Mouse (Mus musculus) spleen, adult 2 months (tissue): ENCODE measurements around the gene Neurl2. TPM values are rescaled to one million over a fixed set of nuclear protein-coding genes. Genes with fewer than 3 reads are reported as not detected.

ENCODE experiments used
- DNase-seq, 2 experiments: peaks; one replicate each; pipeline versions ENCODE4 v3.0.0 to v3.0.0-alpha.2; 2012 to 2021; ENCODE audit warnings: low spot score in 2 of 2, low read depth in 1 of 2
- H3K27ac ChIP-seq: fragments of 200-500 bp; 2 replicates; pipeline ENCODE4 v1.5.1; 2012; ENCODE audit warnings: low read length, inconsistent platforms; ENCODE audit not compliant: insufficient read depth
- H3K27me3 ChIP-seq: fragments of 200-500 bp; 2 replicates; pipeline ENCODE4 v1.6.1; 2012; ENCODE audit warnings: mild to moderate bottlenecking, moderate library complexity, low read length, inconsistent platforms; ENCODE audit not compliant: control insufficient read depth, insufficient read depth
- H3K36me3 ChIP-seq: fragments of 200-500 bp; 2 replicates; pipeline ENCODE4 v1.6.1; 2012; ENCODE audit warnings: mild to moderate bottlenecking, low read length, inconsistent platforms; ENCODE audit not compliant: control insufficient read depth, insufficient read depth
- H3K4me1 ChIP-seq: fragments of 200-500 bp; 2 replicates; pipeline ENCODE4 v1.6.1; 2011; ENCODE audit warnings: inconsistent platforms; ENCODE audit not compliant: control insufficient read depth, insufficient read depth, insufficient read length
- H3K4me3 ChIP-seq: fragments of 200-500 bp; 2 replicates; pipeline ENCODE4 v1.5.1; 2011; ENCODE audit warnings: mild to moderate bottlenecking, inconsistent platforms; ENCODE audit not compliant: insufficient read depth, insufficient read length; ENCODE audit errors: extremely low read depth
- CTCF ChIP-seq: fragments of 200-500 bp; IDR thresholded peaks from 2 replicates; pipeline ENCODE4 v1.5.1; 2011; ENCODE audit warnings: mild to moderate bottlenecking, inconsistent platforms; ENCODE audit not compliant: insufficient read depth, insufficient read length, insufficient replicate concordance; ENCODE audit errors: extremely low read depth
- POLR2A ChIP-seq: fragments of 200-500 bp; IDR thresholded peaks from 2 replicates; pipeline ENCODE4 v1.6.1; 2011; ENCODE audit warnings: low read depth, low read length, inconsistent platforms
- WGBS: fragments of 180-500 bp; shearing (Covaris S2); methylation state at CpG from one replicate; pipeline ENCODE4 v1.1.7; 2018; 5-methylcytosine and 5-hydroxymethylcytosine counted together
- polyA plus RNA-seq: library from polyadenylated mRNA; depleted of rRNA; stranded (reverse); fragments of >200 nt; gene quantifications from 2 replicates; pipeline ENCODE4 v1.2.3, GENCODE M21; 2012; rRNA removed

The Neurl2 gene
- polyA plus RNA-seq, 1 experiment: 5.7 TPM

- DNase-seq: no peak
- H3K27ac ChIP-seq: peak overlapping the region; percentile 65; the same call in 1 of the 2 replicates
- TF ChIP-seq CTCF: no peak
- TF ChIP-seq POLR2A: no peak
- peaks cover 7% of the 10 kb centered on the region; the same call in 1 of the 2 replicates for H3K4me1 ChIP-seq
- peak overlapping the region; percentile 85; the same call in 1 of the 2 replicates for H3K4me3 ChIP-seq
- peaks cover 1% of the 10 kb centered on the region; the same call in 1 of the 2 replicates for H3K36me3 ChIP-seq
- H3K27me3 ChIP-seq: no peaks in the 10 kb centered on the region
- 27% methylated on average over 15 of the region's 15 CpGs for WGBS
These were observed 46.8 kb downstream of the Neurl2 start for GRCm38 (mm10) chr2:164786388-164786885.

- Histone ChIP-seq H3K27ac (peak within 1 kb of the TSS; percentile 65), H3K36me3 (no peaks in the 10 kb centered on the region), H3K4me3 (peak within 1 kb of the TSS; percentile 85), H3K27me3 (no peaks in the 10 kb centered on the region), H3K4me1 (peaks cover 7% of the 10 kb centered on the region; the same call in 1 of the 2 replicates)
- peak in 1 of 2 experiments; percentile 47 for DNase-seq
- TF ChIP-seq CTCF (no peak), POLR2A (no peak)
- under 1% methylated on average over 87 of the region's 89 CpGs for WGBS
These were observed 47.5 kb downstream of the Neurl2 start, which contains the start of gene Snx21 for GRCm38 (mm10) chr2:164785481-164786387. Gene Snx21, plus strand, starts transcription at chr2:164785823.

GRCm38 (mm10) chr2:164784869-164785420 lies 48.3 kb downstream of the Neurl2 start:
- Histone ChIP-seq H3K4me3 (peak overlapping the region; percentile 85), H3K27ac (no peak overlapping the region), H3K36me3 (no peaks in the 10 kb centered on the region), H3K4me1 (peaks cover 7% of the 10 kb centered on the region; the same call in 1 of the 2 replicates), H3K27me3 (no peaks in the 10 kb centered on the region)
- TF ChIP-seq CTCF (no peak), POLR2A (no peak)
- WGBS: 15% methylated on average over 7 of the region's 7 CpGs
- DNase-seq: no peak

- no peaks in the 10 kb centered on the region for H3K27me3 ChIP-seq
- DNase-seq: no peak
These were observed 49.2 kb downstream of the Neurl2 start for GRCm38 (mm10) chr2:164783926-164784581.

GRCm38 (mm10) chr2:164781876-164782275 lies 51.4 kb downstream of the Neurl2 start:
- TF ChIP-seq CTCF (no peak), POLR2A (no peak)
- 85% methylated on average over 4 of the region's 4 CpGs for WGBS
- no peak overlapping the region for H3K27ac ChIP-seq
- no peaks in the 10 kb centered on the region for H3K27me3 ChIP-seq
- DNase-seq: no peak
- H3K36me3 ChIP-seq: no peaks in the 10 kb centered on the region
- H3K4me1 ChIP-seq: peaks cover 7% of the 10 kb centered on the region; the same call in 1 of the 2 replicates
- no peak overlapping the region for H3K4me3 ChIP-seq

More at GRCm38 (mm10) chr2:164783926-164784581, 49.2 kb downstream of the Neurl2 start:
- H3K4me3 ChIP-seq: no peak overlapping the region
- 76% methylated on average over 7 of the region's 7 CpGs for WGBS
- H3K36me3 ChIP-seq: no peaks in the 10 kb centered on the region
- TF ChIP-seq CTCF (no peak), POLR2A (no peak)
- H3K4me1 ChIP-seq: peaks cover 7% of the 10 kb centered on the region; the same call in 1 of the 2 replicates
- no peak overlapping the region for H3K27ac ChIP-seq

Other genes with a start within 250 kb of the Neurl2 start
- 0.15 and 0.21 TPM in 2 replicates for gene Wfdc6a, start 248.0 kb downstream of the Neurl2 start, polyA plus RNA-seq
- not detected in 2 replicates for gene Eppin, start 239.9 kb downstream of the Neurl2 start, polyA plus RNA-seq
- gene Wfdc6b, start 219.9 kb downstream of the Neurl2 start, polyA plus RNA-seq: not detected in 2 replicates
- not detected in 2 replicates for gene Wfdc8, start 219.8 kb downstream of the Neurl2 start, polyA plus RNA-seq
- not detected in 2 replicates for gene Wfdc16, start 194.7 kb downstream of the Neurl2 start, polyA plus RNA-seq
- gene Wfdc10, start 177.4 kb downstream of the Neurl2 start, polyA plus RNA-seq: not detected in 2 replicates
- gene Wfdc9, start 176.9 kb downstream of the Neurl2 start, polyA plus RNA-seq: not detected in 2 replicates
- not detected in 2 replicates for gene Wfdc11, start 159.4 kb downstream of the Neurl2 start, polyA plus RNA-seq
- gene Wfdc13, start 148.3 kb downstream of the Neurl2 start, polyA plus RNA-seq: not detected in 2 replicates
- not detected in 2 replicates for gene Spint4, start 135.0 kb downstream of the Neurl2 start, polyA plus RNA-seq
- gene Spint5, start 118.2 kb downstream of the Neurl2 start, polyA plus RNA-seq: not detected in 2 replicates
- gene Wfdc3, start 87.5 kb downstream of the Neurl2 start, polyA plus RNA-seq: 0.18 and 0.34 TPM in 2 replicates
- gene Dnttip1, start 87.5 kb downstream of the Neurl2 start, polyA plus RNA-seq: 38.9 and 48.0 TPM in 2 replicates
- 92.8 and 97.2 TPM in 2 replicates for gene Ube2c, start 63.6 kb downstream of the Neurl2 start, polyA plus RNA-seq
- not detected in 2 replicates for gene Tnnc2, start 53.5 kb downstream of the Neurl2 start, polyA plus RNA-seq
- 9.5 and 12.9 TPM in 2 replicates for gene Snx21, start 47.6 kb downstream of the Neurl2 start, polyA plus RNA-seq
- 44.9 and 54.1 TPM in 2 replicates for gene Acot8, start 28.6 kb downstream of the Neurl2 start, polyA plus RNA-seq
- 2.5 and 3.0 TPM in 2 replicates for gene Zswim3, start 28.4 kb downstream of the Neurl2 start, polyA plus RNA-seq
- 7.7 and 9.3 TPM in 2 replicates for gene Zswim1, start 10.8 kb downstream of the Neurl2 start, polyA plus RNA-seq
- gene Spata25, start 4.9 kb downstream of the Neurl2 start, polyA plus RNA-seq: 0.16 and 0.40 TPM in 2 replicates
- gene Ctsa, start 583 bp downstream of the Neurl2 start, polyA plus RNA-seq: 318 and 362 TPM in 2 replicates
- 48.3 and 51.8 TPM in 2 replicates for gene Pltp, start 24.3 kb upstream of the Neurl2 start, polyA plus RNA-seq
- 33.2 and 36.7 TPM in 2 replicates for gene Pcif1, start 45.8 kb upstream of the Neurl2 start, polyA plus RNA-seq
- 37.8 and 47.5 TPM in 2 replicates for gene Zfp335, start 78.3 kb upstream of the Neurl2 start, polyA plus RNA-seq
- gene Mmp9, start 107.3 kb upstream of the Neurl2 start, polyA plus RNA-seq: 16.0 and 26.6 TPM in 2 replicates
- 1.2 and 1.3 TPM in 2 replicates for gene Slc12a5, start 127.3 kb upstream of the Neurl2 start, polyA plus RNA-seq
- 25.1 and 28.7 TPM in 2 replicates for gene Ncoa5, start 201.4 kb upstream of the Neurl2 start, polyA plus RNA-seq
- 66.9 and 97.0 TPM in 2 replicates for gene Cd40, start 222.2 kb upstream of the Neurl2 start, polyA plus RNA-seq